Mouse (Mus musculus) effector memory CD4-positive, alpha-beta T cell, adult 7 months (primary cell): ENCODE measurements around the gene Itgax. TPM values are rescaled to one million over a fixed set of nuclear protein-coding genes. Genes with fewer than 3 reads are reported as not detected.

Source experiments
- polyA plus RNA-seq: library from polyadenylated mRNA; unstranded; fragments of 100-300 nt; shearing (Covaris generic); gene quantifications from one replicate; pipeline ENCODE4 v1.2.1, GENCODE M21; 2017

Itgax gene
- polyA plus RNA-seq, result 0.72 TPM

DNA sequence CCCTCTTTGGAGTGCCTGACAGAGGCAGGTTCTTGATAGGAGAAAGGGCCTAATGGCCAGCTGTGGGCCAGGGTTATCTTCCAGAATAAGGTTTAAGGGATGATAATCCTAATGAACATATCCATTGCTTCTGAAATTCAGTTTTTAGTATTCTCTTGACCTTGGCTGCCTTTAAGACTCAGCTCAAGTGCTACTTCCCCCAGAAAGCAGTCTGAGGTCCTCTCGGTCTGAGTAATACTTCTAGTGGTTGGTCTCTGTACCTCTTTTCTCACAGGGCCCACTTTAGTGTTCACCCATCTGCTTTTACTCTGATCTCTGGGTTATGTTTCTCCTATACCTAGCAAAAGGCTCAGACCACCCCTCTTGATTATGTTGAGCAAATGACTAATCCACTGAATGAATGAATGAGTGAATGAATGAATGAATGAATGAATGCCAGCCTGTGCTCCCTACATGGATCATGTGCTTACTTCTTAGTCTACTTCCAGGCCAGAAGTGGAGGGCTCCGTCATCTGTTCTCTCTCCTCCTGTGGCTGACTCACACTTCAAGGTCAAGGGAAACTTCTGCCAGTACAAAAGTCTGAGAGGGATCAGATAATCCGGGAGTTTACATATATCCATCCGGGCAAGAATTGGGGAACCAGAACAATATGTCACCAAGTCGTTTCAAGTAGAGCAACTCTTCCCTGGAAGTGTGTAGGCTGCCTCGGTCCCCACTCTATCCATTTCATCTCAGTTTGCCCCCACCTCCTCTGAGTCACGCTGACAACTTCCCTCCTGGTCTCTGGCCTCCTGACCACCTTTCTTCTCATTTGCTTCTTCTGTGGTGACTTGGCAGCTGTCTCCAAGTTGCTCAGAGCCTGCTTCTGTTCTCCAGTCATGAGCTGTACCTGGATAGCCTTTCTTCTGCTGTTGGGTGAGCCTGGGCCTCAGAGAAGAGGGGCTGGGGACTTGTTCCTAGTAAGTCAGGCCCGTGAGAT is at the start of gene Itgax:
Itgax (plus strand) TSS at position 807 of the 980 bp plus-strand sequence.

DNA sequence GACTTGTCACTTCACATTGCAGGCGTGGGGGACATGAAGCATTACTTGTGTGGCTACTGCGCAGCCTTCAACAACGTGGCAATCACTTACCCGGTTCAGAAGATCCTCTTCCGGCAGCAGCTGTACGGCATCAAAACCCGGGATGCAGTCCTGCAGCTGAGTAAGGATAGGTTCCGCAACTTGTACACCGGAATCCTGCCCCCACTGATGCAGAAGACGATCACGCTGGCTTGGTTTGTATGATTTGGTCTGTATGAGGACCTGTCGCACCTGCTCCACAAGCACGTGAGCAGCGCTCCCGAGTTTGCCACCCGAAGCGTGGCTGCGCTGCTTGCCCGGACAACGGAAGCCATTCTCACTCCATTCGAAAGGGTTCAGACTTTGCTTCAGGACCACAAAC is 24.7 kb downstream of the Itgax start, which contains the start of gene Itgad:
Itgad (plus strand) TSS at position 301 of the 400 bp plus-strand sequence.

Other genes starting within 250 kb of the Itgax start
- 0.23 TPM for gene Prss53, start 238.6 kb upstream of the Itgax start, polyA plus RNA-seq
- not detected for gene Gm21974, start 234.1 kb upstream of the Itgax start, polyA plus RNA-seq
- gene Vkorc1, start 233.9 kb upstream of the Itgax start, polyA plus RNA-seq, result 48.9 TPM
- 39.1 TPM for gene Bckdk, start 225.5 kb upstream of the Itgax start, polyA plus RNA-seq
- 30.1 TPM for gene Kat8, start 217.0 kb upstream of the Itgax start, polyA plus RNA-seq
- gene Prss8, start 199.4 kb upstream of the Itgax start, polyA plus RNA-seq, result 0.33 TPM
- gene Prss36, start 182.8 kb upstream of the Itgax start, polyA plus RNA-seq, result 1.1 TPM
- 170 TPM for gene Fus, start 162.1 kb upstream of the Itgax start, polyA plus RNA-seq
- gene Pycard, start 135.7 kb upstream of the Itgax start, polyA plus RNA-seq, result 98.6 TPM
- not detected for gene Trim72, start 125.6 kb upstream of the Itgax start, polyA plus RNA-seq
- 0.99 TPM for gene Itgam, start 66.9 kb upstream of the Itgax start, polyA plus RNA-seq
- not detected for gene Gm49368, start 66.9 kb upstream of the Itgax start, polyA plus RNA-seq
- gene Itgad, start 24.8 kb downstream of the Itgax start, polyA plus RNA-seq, result 0.24 TPM
- gene Cox6a2, start 76.8 kb downstream of the Itgax start, polyA plus RNA-seq, result not detected
- 19.0 TPM for gene Armc5, start 107.8 kb downstream of the Itgax start, polyA plus RNA-seq
- 0.56 TPM for gene 9130023H24Rik, start 108.5 kb downstream of the Itgax start, polyA plus RNA-seq
- 0.56 TPM for gene Tgfb1i1, start 117.3 kb downstream of the Itgax start, polyA plus RNA-seq
- gene Slc5a2, start 136.1 kb downstream of the Itgax start, polyA plus RNA-seq, result 0.56 TPM
- gene BC017158, start 168.6 kb downstream of the Itgax start, polyA plus RNA-seq, result 20.9 TPM